Mouse (Mus musculus): ENCODE results near the gene Wdr91.
A peak's percentile ranks its signal among the peaks of the same experiment; 100 is the strongest.

Wdr91 gene

GRCm38 (mm10) chr6:34862791-34863403 lies 47.8 kb downstream of the Wdr91 start, which contains the start of gene Tmem140:
Tmem140 (plus strand) TSS chr6:34863146.
- peak; percentile 89 for DNase-seq (ENCODE audit: low read depth, low spot score)

GRCm38 (mm10) chr6:34862381-34862780 lies 48.3 kb downstream of the Wdr91 start:
- peak; percentile 79 for DNase-seq (ENCODE audit: low read depth, low spot score)

- DNase-seq (ENCODE audit: low read depth, low spot score): peak; percentile 39
These were observed 49.1 kb downstream of the Wdr91 start for GRCm38 (mm10) chr6:34861546-34862053.

- no peak for DNase-seq (ENCODE audit: low read depth, low spot score)
These were observed 78.3 kb downstream of the Wdr91 start for GRCm38 (mm10) chr6:34832352-34832751.

Measured in CD4-positive helper T cell, adult 2 months (primary cell).